Mouse (Mus musculus) Muller cell, postnatal 12 days (primary cell): ENCODE measurements around the gene Ccdc190.

Source experiments
- DNase-seq: peaks from one replicate; pipeline ENCODE4 v3.0.0-alpha.2; 2015; ENCODE audit errors: inconsistent ontology term

Gene Ccdc190

GRCm38 (mm10) chr1:169928454-169928971 is at the start of gene Ccdc190:
TSS of gene Ccdc190 (plus strand) at chr1:169928648.
- no peak for DNase-seq

DNA sequence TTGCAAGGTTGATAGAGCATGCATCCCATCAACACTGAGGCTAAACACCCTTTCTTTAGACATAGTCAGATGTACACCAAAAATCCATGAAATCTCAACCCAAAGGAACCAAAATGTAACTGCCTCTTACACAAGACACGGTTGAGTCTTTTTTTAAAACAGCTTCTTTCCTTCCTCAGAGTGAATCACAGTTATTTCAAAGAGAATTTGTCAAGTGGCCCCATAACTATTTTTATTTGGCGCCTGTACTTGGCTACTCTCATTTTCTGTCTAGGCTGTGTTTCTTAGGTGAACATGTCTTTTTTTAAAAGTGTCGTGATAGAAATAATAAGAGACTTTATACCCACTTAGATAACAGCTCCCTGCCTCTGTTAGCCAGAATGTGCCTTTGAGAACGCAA is 49.4 kb upstream of the Ccdc190 start:
- DNase-seq, result no peak

- peak; percentile 27 for DNase-seq
Measured at GRCm38 (mm10) chr1:169880181-169880580, 48.3 kb upstream of the Ccdc190 start.

DNA sequence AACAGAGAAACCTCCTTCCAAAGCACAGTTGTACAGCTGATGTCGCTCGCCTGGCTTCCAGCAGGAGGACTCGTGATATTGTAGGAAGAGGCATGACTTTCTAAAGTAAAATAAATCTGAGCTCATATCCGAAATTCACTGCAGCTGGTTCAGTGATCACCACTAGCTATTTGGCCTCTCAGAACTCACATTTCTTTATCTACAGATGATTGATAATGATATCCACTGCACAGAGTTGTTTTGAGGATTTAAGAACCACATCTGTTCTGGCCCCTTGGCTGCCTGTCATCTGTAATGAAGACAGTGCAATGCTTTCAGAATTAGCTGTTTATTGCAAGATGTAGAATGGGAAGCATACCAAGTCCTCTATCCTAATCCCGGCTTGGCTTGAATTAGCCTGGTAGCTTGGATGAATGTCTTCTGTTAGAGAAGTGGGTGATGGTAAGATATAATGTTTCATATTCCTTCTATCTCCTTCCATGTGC is 45.3 kb upstream of the Ccdc190 start:
- no peak for DNase-seq

DNA sequence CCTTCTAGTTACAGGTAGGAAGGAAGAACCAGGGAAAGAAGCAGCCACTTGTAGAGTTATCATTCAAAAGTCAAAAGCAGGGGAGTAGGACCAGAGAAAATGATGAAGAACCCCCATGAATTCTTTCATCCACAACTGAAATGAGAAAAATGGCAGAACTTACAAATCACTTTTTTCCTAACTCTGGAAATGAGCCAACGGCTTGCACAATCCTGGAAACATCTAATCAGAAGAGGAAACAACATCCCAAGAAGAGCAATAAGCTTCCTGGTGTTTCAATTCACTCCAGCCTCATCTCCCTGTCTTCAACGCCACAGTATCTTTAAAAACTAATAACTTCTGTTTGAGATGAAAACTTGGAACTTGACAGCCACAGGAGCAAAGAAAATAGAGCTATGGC is 39.2 kb upstream of the Ccdc190 start:
- no peak for DNase-seq

DNA sequence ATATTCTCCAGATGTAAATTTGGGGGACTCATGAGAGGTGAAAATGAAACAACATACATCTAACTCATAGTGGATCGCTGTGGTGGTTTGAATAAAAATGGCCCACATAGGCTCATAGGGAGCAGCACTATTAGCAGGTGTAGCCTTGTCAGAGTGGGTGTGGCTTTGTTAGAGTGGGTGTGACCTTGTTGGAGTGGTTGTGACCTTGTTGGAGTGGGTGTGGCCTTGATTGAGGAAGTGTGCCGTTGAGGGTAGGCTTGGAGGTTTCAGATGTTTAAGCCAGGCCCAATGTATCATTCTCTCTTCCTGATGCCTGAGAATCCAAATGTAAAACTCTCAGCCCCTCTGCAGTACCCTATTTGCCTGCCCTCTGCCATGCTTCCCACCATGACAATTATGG is 34.5 kb upstream of the Ccdc190 start:
- DNase-seq, result no peak

GRCm38 (mm10) chr1:169895686-169896085 is 32.8 kb upstream of the Ccdc190 start:
- DNase-seq, result no peak

DNA sequence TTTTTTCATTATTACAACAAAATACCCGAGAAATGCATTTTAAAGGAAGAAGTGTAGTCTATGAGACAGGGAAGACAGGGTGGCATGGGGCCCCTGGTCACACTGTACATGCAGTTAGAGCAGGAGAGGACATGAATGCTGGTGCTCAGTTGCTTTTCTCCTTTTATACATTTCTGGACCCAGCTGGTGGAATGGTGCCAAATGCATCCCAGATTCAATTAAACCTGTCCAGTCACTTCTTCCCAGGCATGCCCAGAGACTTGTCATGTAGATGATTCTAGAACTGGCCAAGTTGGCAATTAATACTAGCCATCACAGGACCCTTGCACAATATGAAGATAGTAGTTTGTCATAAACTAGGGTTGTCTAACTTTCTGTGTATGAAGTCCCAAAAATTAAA is 30.5 kb upstream of the Ccdc190 start:
- peak; percentile 70 for DNase-seq

GRCm38 (mm10) chr1:169898607-169899006 is 29.8 kb upstream of the Ccdc190 start:
- DNase-seq, result no peak

DNA sequence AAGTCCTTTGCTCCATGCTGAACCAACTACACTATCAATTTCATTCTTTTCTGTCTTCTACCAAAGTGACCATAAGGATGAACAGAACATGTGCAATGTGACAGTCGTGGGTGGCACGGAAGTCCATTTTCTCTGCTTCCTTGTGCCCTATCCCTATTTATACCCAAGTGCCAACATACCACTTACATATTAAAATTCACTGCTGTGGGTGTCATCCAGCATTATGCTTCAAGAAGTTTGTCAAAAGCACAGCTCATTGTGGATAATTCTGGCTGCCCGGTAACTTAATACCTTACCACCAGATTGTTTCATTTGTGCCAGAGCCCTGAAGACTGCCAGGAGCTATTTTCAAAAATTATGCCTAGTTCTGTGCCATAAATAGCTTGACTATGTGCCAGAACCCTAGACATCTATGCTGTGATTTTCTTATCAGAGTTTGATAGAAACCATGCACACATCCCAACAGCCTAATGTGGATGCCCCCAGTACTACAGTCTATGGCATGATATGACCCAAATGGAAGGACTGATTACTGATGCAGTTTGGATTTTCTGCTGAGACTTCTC is 27.6 kb upstream of the Ccdc190 start:
- no peak for DNase-seq

DNA sequence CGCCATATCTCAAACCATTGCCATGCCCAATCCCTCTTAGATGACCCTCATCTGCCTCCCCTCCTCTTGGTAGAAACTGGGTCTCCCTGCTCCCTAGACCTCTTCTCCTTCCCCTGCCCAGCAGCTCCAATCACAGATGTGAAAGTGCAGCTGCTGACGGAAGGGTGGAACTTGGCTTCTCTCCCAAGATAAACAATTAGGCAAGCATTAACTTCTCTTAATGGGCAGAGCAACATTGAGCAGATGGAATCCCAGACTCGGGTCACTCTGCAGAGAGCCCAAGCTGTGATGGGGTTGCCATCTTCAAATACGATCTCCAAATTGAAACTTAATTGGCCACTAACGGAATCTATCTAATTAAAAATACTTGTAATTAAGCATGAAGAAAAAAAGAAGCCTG is 19.3 kb upstream of the Ccdc190 start:
- DNase-seq, result no peak

- DNase-seq, result no peak
Measured at GRCm38 (mm10) chr1:169909659-169910058, 18.8 kb upstream of the Ccdc190 start.

DNA sequence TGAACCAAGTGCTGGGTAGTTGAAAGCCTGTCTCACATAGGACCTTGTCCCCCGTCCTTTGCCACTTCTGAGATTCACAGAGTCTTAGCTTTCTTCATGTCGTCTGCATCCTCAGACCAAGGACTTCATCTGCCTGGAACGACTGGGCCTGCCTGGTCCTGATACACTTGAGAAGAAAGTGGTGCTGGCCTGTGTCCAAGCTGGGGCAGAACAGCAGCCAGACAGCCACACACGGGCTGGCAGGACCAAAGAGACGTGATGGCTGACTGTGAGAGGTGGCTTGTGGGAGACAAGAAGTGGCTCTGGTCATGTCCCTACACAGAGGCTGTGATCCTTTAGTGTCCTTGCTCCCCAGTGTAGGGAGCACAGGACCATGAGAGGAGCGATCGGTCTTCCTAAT is 17.7 kb upstream of the Ccdc190 start:
- DNase-seq, result no peak

DNA sequence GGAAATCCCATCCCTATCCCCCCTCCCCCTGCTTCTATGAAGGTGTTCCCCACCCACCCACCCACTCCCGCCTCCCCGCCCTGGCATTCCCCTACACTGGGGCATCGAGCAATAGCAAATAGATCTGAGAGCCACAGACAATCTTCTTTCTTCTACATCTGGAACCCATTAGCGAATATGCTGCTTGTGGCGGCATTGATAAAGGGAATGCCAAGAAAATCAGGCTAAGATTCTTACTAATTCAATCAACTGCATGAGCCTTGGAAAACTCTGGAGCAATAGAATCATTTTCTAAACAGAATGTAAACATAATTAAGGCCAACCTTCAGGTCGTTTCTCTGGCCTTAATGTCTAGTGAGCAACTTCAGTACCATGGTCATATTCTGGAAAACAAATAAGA is 16.9 kb upstream of the Ccdc190 start:
- DNase-seq, result no peak

DNA sequence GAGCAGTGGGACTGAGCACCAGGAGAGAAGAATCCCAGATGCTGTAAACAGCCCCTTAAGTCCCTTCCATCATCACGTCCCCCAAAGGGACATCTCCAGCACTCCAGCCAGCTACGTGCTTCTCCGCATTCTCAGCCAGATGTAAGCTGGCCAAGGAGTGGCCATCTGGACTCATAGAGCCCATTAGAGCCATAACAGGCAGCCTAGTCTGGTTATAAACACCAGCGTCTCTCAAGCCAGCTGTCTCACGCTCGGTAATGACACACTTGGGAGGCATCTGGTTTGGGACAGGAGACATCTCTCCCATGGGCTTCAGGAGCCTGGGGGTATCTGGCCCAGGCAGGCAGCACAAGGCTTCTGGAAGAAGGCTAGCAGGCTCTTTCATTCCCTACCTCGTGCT is 11.8 kb upstream of the Ccdc190 start:
- DNase-seq, result no peak

GRCm38 (mm10) chr1:169917115-169917796 is 11.2 kb upstream of the Ccdc190 start:
- DNase-seq, result no peak

GRCm38 (mm10) chr1:169917998-169918397 is 10.4 kb upstream of the Ccdc190 start:
- DNase-seq, result peak; percentile 71

DNA sequence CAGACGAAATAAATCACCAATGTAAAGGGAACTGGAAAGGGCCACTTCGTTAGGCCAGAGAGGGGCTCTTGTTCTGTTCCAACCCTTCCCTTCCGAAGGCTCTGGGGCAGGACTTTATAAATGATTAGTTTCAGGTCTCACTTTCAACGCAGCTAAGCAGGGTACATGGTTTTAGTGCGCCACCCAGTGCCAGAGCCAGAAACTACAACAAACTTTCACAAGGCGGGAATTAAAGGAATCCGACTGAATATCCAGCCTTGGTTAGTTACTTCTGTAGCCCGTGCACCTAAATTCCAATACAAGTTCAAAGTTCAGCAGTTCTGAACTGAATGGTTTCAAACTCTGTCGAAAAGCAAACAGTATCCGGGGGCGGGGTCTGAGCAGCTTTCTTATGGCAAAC is 9.2 kb upstream of the Ccdc190 start:
- peak; percentile 70 for DNase-seq

GRCm38 (mm10) chr1:169921710-169922211 is 6.7 kb upstream of the Ccdc190 start:
- peak; percentile 39 for DNase-seq

DNA sequence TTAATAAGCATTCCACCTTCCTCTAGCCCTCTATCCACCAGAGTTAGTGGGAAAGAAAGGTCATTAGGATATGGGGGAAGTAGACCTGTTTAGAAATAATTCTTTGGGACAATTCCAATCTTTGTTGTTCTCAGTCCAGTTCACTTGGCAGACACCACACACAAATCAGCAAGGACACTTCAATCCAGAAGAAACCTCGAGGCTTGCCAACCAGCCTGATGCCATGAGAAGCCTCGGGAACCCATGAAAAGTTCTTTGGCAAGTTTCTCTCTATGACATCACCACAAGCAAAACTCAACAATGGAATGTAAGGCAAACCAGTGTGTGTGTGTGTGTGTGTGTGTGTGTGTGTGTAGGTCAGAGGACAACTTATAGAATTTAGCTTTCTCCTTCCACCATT is 3.9 kb upstream of the Ccdc190 start:
- DNase-seq, result peak; percentile 22

- DNase-seq, result no peak
Measured at GRCm38 (mm10) chr1:169927753-169928369, 587 bp upstream of the Ccdc190 start.

DNA sequence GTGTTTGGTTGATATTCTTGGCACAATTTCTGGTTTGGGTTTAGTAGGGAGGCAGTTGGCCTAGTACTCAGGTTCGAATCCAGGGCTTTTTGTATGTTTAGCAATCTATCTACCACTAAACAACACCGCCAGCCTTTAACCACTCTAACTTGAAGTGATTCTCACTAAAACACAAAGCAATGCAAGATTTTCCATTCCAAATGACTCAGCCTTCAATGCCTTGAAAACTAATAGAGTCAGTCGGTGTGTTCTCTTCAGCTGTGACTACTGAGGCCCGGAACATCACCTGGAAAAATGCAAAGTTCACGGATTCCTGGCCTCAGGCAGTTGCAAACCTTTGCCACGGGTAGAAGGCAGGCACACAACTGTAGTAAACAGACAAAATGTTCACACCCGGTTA is 3.2 kb downstream of the Ccdc190 start:
- DNase-seq, result no peak
